Mouse (Mus musculus) stomach, embryonic 16.5 days (tissue): ENCODE data around the gene Ncoa6. TPM values are rescaled to one million over a fixed set of nuclear protein-coding genes. Genes with fewer than 3 reads are reported as not detected.

Source experiments
- ATAC-seq: fragments of 200-750 bp; cut with Nextera tagmentation; 2 replicates; pipeline ENCODE4 v1.8.0; 2017; ENCODE audit warnings: moderate number of reproducible peaks, moderate TSS enrichment; ENCODE audit not compliant: insufficient read depth, low FRiP score
- H3K27ac ChIP-seq: fragments of 300-500 bp; sonication (generic); 2 replicates; pipeline ENCODE4 v1.5.1; 2014; ENCODE audit warnings: low read length
- H3K27me3 ChIP-seq: fragments of 300-500 bp; sonication (generic); 2 replicates; pipeline ENCODE4 v1.6.1; 2014; ENCODE audit warnings: low read length, control low read depth, mixed read lengths; ENCODE audit not compliant: control insufficient read depth, insufficient read depth
- H3K36me3 ChIP-seq: fragments of 300-500 bp; sonication (generic); 2 replicates; pipeline ENCODE4 v1.6.1; 2014; ENCODE audit warnings: low read length; ENCODE audit not compliant: control insufficient read depth, insufficient read depth
- H3K4me1 ChIP-seq: fragments of 300-500 bp; sonication (generic); 2 replicates; pipeline ENCODE4 v1.6.1; 2014; ENCODE audit warnings: low read length, control low read depth, mixed read lengths; ENCODE audit not compliant: control insufficient read depth, insufficient read depth
- H3K4me2 ChIP-seq: fragments of 300-500 bp; sonication (generic); 2 replicates; pipeline ENCODE4 v1.6.1; 2014; ENCODE audit warnings: low read depth, low read length, mixed read lengths
- H3K4me3 ChIP-seq: fragments of 300-500 bp; sonication (generic); replicated peaks from 2 replicates; pipeline ENCODE4 v1.5.1; 2014; ENCODE audit warnings: mild to moderate bottlenecking, low read length
- H3K9ac ChIP-seq: fragments of 300-500 bp; sonication (generic); 2 replicates; pipeline ENCODE4 v1.6.1; 2014; ENCODE audit warnings: low read length
- H3K9me3 ChIP-seq: fragments of 300-500 bp; sonication (generic); replicated peaks from 2 replicates; pipeline ENCODE4 v1.6.1; 2016; ENCODE audit warnings: low read length, control low read depth; ENCODE audit not compliant: control insufficient read depth
- WGBS: fragments of 180-500 bp; shearing (Covaris S2); extraction: QIAGEN DNeasy Blood & Tissue Kit; methylation state at CpG from one replicate; pipeline ENCODE4 v1.1.7; 2014; 5-methylcytosine and 5-hydroxymethylcytosine counted together
- polyA plus RNA-seq: library from polyadenylated mRNA; unstranded; fragments of >200 nt; fragmentation: Nextera tagmentation; extraction: Ambion mirVana; gene quantifications from 2 replicates; pipeline ENCODE4 v1.2.1, GENCODE M21; 2015

Ncoa6 gene
- polyA plus RNA-seq, result 13.6 and 13.9 TPM in 2 replicates

GRCm38 (mm10) chr2:155473570-155474088, at the start of gene Ncoa6:
Gene Ncoa6 (minus strand): TSS chr2:155473894.
- H3K27ac ChIP-seq, result peak within 1 kb of the TSS; percentile 89
- H3K4me3 ChIP-seq, result peak within 1 kb of the TSS; percentile 87
- peak within 1 kb of the TSS; percentile 86 for H3K4me2 ChIP-seq
- H3K36me3 ChIP-seq, result no peaks in the 10 kb centered on the region
- H3K9me3 ChIP-seq, result no peaks in the 10 kb centered on the region
- H3K9ac ChIP-seq, result peak within 1 kb of the TSS; percentile 99
- H3K4me1 ChIP-seq, result peaks cover 4% of the 10 kb centered on the region; the same call in 1 of the 2 replicates
- under 1% methylated on average over 55 of the region's 72 CpGs for WGBS
- H3K27me3 ChIP-seq, result no peaks in the 10 kb centered on the region
- ATAC-seq, result peak; percentile 91

GRCm38 (mm10) chr2:155518531-155519270, 45.0 kb upstream of the Ncoa6 start:
- Histone ChIP-seq H3K4me1 (peaks cover 10% of the 10 kb centered on the region; the same call in 1 of the 2 replicates), H3K27me3 (peaks cover 8% of the 10 kb centered on the region; the same call in 1 of the 2 replicates), H3K9me3 (no peaks in the 10 kb centered on the region), H3K27ac (peak overlapping the region; percentile 0; the same call in 1 of the 2 replicates), H3K36me3 (no peaks in the 10 kb centered on the region; the same call in 1 of the 2 replicates), H3K4me3 (peak overlapping the region; percentile 81), H3K9ac (peak overlapping the region; percentile 78), H3K4me2 (peak overlapping the region; percentile 88)
- no peak for ATAC-seq
- 24% methylated on average over 18 of the region's 18 CpGs for WGBS

- peak within 1 kb of the TSS; percentile 88 for H3K4me2 ChIP-seq
- H3K36me3 ChIP-seq, result no peaks in the 10 kb centered on the region; the same call in 1 of the 2 replicates
- peak within 1 kb of the TSS; percentile 78 for H3K9ac ChIP-seq
- H3K27ac ChIP-seq, result peak within 1 kb of the TSS; percentile 54; the same call in 1 of the 2 replicates
- H3K9me3 ChIP-seq, result no peaks in the 10 kb centered on the region
- H3K27me3 ChIP-seq, result peaks cover 8% of the 10 kb centered on the region; the same call in 1 of the 2 replicates
- peak; percentile 99 for ATAC-seq
- 3% methylated on average over 68 of the region's 70 CpGs for whole genome bisulfite sequencing
- peak within 1 kb of the TSS; percentile 81 for H3K4me3 ChIP-seq
- peaks cover 10% of the 10 kb centered on the region; the same call in 1 of the 2 replicates for H3K4me1 ChIP-seq
Observed at GRCm38 (mm10) chr2:155517455-155518423, 44.0 kb upstream of the Ncoa6 start, which contains the start of the genes Acss2 and Ggt7. Gene Acss2 (plus strand): TSS chr2:155517948. Gene Ggt7 (minus strand): TSS chr2:155518237.

- Histone ChIP-seq H3K4me3 (no peak overlapping the region), H3K27ac (no peak overlapping the region), H3K36me3 (no peaks in the 10 kb centered on the region), H3K27me3 (peaks cover 8% of the 10 kb centered on the region; the same call in 1 of the 2 replicates), H3K4me2 (no peak overlapping the region), H3K9me3 (no peaks in the 10 kb centered on the region), H3K4me1 (peaks cover 10% of the 10 kb centered on the region; the same call in 1 of the 2 replicates), H3K9ac (no peak overlapping the region)
- ATAC-seq, result no peak
- WGBS, result 17% methylated on average over 1 of the region's 1 CpGs
Observed at GRCm38 (mm10) chr2:155515941-155516340, 42.2 kb upstream of the Ncoa6 start.

GRCm38 (mm10) chr2:155514666-155515065, 41.0 kb upstream of the Ncoa6 start:
- no peaks in the 10 kb centered on the region for H3K36me3 ChIP-seq
- ATAC-seq, result no peak
- peaks cover 8% of the 10 kb centered on the region; the same call in 1 of the 2 replicates for H3K27me3 ChIP-seq
- peak overlapping the region; percentile 64 for H3K4me2 ChIP-seq
- no peak overlapping the region for H3K27ac ChIP-seq
- peaks cover 10% of the 10 kb centered on the region; the same call in 1 of the 2 replicates for H3K4me1 ChIP-seq
- H3K4me3 ChIP-seq, result peak overlapping the region; percentile 44
- no peaks in the 10 kb centered on the region for H3K9me3 ChIP-seq
- 3% methylated on average over 23 of the region's 23 CpGs for WGBS
- H3K9ac ChIP-seq, result peak overlapping the region; percentile 64

- H3K4me2 ChIP-seq, result 0 out of 2 replicates have a peak overlapping the region, but pooled peaks have one; percentile 64
Observed at GRCm38 (mm10) chr2:155513543-155513942, 39.8 kb upstream of the Ncoa6 start.

GRCm38 (mm10) chr2:155512479-155512878, 38.8 kb upstream of the Ncoa6 start:
- WGBS, result 63% methylated on average over 4 of the region's 4 CpGs
- Histone ChIP-seq H3K27ac (no peak overlapping the region), H3K9me3 (no peaks in the 10 kb centered on the region), H3K27me3 (peaks cover 8% of the 10 kb centered on the region; the same call in 1 of the 2 replicates), H3K9ac (no peak overlapping the region), H3K36me3 (no peaks in the 10 kb centered on the region), H3K4me2 (no peak overlapping the region), H3K4me3 (no peak overlapping the region), H3K4me1 (peaks cover 10% of the 10 kb centered on the region; the same call in 1 of the 2 replicates)
- ATAC-seq, result no peak

More at GRCm38 (mm10) chr2:155513543-155513942, 39.8 kb upstream of the Ncoa6 start:
- H3K27me3 ChIP-seq, result peaks cover 8% of the 10 kb centered on the region; the same call in 1 of the 2 replicates
- H3K4me3 ChIP-seq, result no peak overlapping the region
- peaks cover 10% of the 10 kb centered on the region; the same call in 1 of the 2 replicates for H3K4me1 ChIP-seq
- no peak for ATAC-seq
- WGBS, result 59% methylated on average over 5 of the region's 5 CpGs
- no peaks in the 10 kb centered on the region for H3K9me3 ChIP-seq
- no peak overlapping the region for H3K27ac ChIP-seq
- H3K9ac ChIP-seq, result no peak overlapping the region
- H3K36me3 ChIP-seq, result no peaks in the 10 kb centered on the region

- no peak overlapping the region for H3K27ac ChIP-seq
- 70% methylated on average over 10 of the region's 10 CpGs for WGBS
- no peak overlapping the region for H3K4me2 ChIP-seq
- no peaks in the 10 kb centered on the region for H3K27me3 ChIP-seq
- H3K9me3 ChIP-seq, result no peaks in the 10 kb centered on the region
- H3K4me3 ChIP-seq, result no peak overlapping the region
- no peak for ATAC-seq
- H3K36me3 ChIP-seq, result no peaks in the 10 kb centered on the region
- H3K9ac ChIP-seq, result no peak overlapping the region
- no peaks in the 10 kb centered on the region for H3K4me1 ChIP-seq
Observed at GRCm38 (mm10) chr2:155507721-155508470, 34.2 kb upstream of the Ncoa6 start.
